Mouse (Mus musculus) hindbrain, embryonic 13.5 days (tissue): Measurements from ENCODE around the gene Irf5. TPM values are rescaled to one million over a fixed set of nuclear protein-coding genes. Genes with fewer than 3 reads are reported as not detected.

ENCODE experiments used
- ATAC-seq: fragments of 200-750 bp; cut with Nextera tagmentation; 2 replicates; pipeline ENCODE4 v1.8.0; 2017; ENCODE audit warnings: moderate TSS enrichment; ENCODE audit not compliant: low FRiP score
- H3K27ac ChIP-seq: fragments of 300-500 bp; sonication (generic); 2 replicates; pipeline ENCODE4 v1.5.1; 2015; ENCODE audit warnings: inconsistent platforms, mild to moderate bottlenecking, moderate library complexity
- H3K27me3 ChIP-seq: fragments of 300-500 bp; sonication (generic); 2 replicates; pipeline ENCODE4 v1.6.1; 2015; ENCODE audit warnings: mild to moderate bottlenecking, inconsistent platforms
- H3K36me3 ChIP-seq: fragments of 300-500 bp; sonication (generic); 2 replicates; pipeline ENCODE4 v1.6.1; 2015; ENCODE audit warnings: mild to moderate bottlenecking, inconsistent platforms
- H3K4me1 ChIP-seq: fragments of 300-500 bp; sonication (generic); replicated peaks from 2 replicates; pipeline ENCODE4 v1.6.1; 2015; ENCODE audit warnings: inconsistent platforms
- H3K4me2 ChIP-seq: fragments of 300-500 bp; sonication (generic); 2 replicates; pipeline ENCODE4 v1.6.1; 2015; ENCODE audit warnings: inconsistent platforms, mild to moderate bottlenecking, moderate library complexity
- H3K4me3 ChIP-seq: fragments of 300-500 bp; sonication (generic); 2 replicates; pipeline ENCODE4 v1.5.1; 2015; ENCODE audit warnings: mild to moderate bottlenecking, inconsistent platforms
- H3K9ac ChIP-seq: fragments of 300-500 bp; sonication (generic); 2 replicates; pipeline ENCODE4 v1.6.1; 2015; ENCODE audit warnings: mild to moderate bottlenecking, inconsistent platforms
- H3K9me3 ChIP-seq: fragments of 300-500 bp; sonication (generic); 2 replicates; pipeline ENCODE4 v1.6.1; 2016; ENCODE audit warnings: inconsistent platforms
- WGBS: fragments of 180-500 bp; shearing (Covaris S2); methylation state at CpG from one replicate; pipeline ENCODE4 v1.1.7; 2015; 5-methylcytosine and 5-hydroxymethylcytosine counted together
- polyA plus RNA-seq: library from polyadenylated mRNA; unstranded; fragments of >200 nt; fragmentation: Nextera tagmentation; extraction: Ambion mirVana; gene quantifications from 2 replicates; pipeline ENCODE4 v1.2.1, GENCODE M21; 2015

Gene Irf5
- polyA plus RNA-seq, 1 experiment from 2014 or later: 2.1 TPM

- Histone ChIP-seq H3K9me3 (no peaks in the 10 kb centered on the region), H3K27ac (no peak overlapping the region), H3K4me2 (no peak overlapping the region; the same call in 1 of the 2 replicates), H3K4me3 (no peak overlapping the region), H3K4me1 (peaks cover 31% of the 10 kb centered on the region), H3K9ac (no peak overlapping the region), H3K36me3 (no peaks in the 10 kb centered on the region), H3K27me3 (peaks cover 76% of the 10 kb centered on the region)
- ATAC-seq: no peak
- 26% methylated on average over 13 of the region's 13 CpGs for WGBS
These were observed 2.4 kb downstream of the Irf5 start for GRCm38 (mm10) chr6:29528561-29529443.

GRCm38 (mm10) chr6:29529444-29529820, 3.0 kb downstream of the Irf5 start:
- H3K27ac ChIP-seq: no peak overlapping the region
- ATAC-seq: no peak
- peaks cover 69% of the 10 kb centered on the region for H3K27me3 ChIP-seq
- peaks cover 31% of the 10 kb centered on the region for H3K4me1 ChIP-seq
- no peak overlapping the region for H3K4me3 ChIP-seq
- H3K9me3 ChIP-seq: no peaks in the 10 kb centered on the region
- H3K4me2 ChIP-seq: no peak overlapping the region
- H3K9ac ChIP-seq: no peak overlapping the region
- no peaks in the 10 kb centered on the region for H3K36me3 ChIP-seq
- 43% methylated on average over 2 of the region's 2 CpGs for WGBS

- ATAC-seq: no peak
- Histone ChIP-seq H3K9me3 (no peaks in the 10 kb centered on the region), H3K4me2 (no peak overlapping the region), H3K27me3 (peaks cover 66% of the 10 kb centered on the region), H3K36me3 (no peaks in the 10 kb centered on the region), H3K4me3 (no peak overlapping the region), H3K9ac (no peak overlapping the region), H3K4me1 (peaks cover 31% of the 10 kb centered on the region), H3K27ac (no peak overlapping the region)
- 68% methylated on average over 4 of the region's 4 CpGs for WGBS
These were observed 3.6 kb downstream of the Irf5 start for GRCm38 (mm10) chr6:29530050-29530449.

DNA sequence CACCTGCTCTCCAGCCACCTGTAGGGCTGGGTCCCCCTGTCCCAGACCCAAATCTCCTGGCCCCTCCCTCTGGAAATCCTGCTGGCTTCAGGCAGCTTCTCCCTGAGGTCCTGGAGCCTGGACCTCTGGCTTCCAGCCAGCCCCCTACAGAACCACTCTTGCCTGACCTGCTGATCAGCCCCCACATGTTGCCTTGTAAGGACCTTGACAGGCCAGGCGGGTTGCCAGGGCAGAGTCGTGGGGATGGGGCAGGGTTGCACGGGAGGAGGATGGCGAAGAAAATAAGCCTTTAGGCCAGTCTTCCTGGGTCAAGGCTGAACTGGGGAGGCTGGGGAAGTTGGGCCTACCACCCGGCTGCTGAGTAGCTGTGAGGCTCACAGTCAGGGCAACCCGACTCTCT, 8.9 kb downstream of the Irf5 start:
- Histone ChIP-seq H3K4me3 (no peak overlapping the region), H3K27ac (no peak overlapping the region), H3K27me3 (peaks cover 13% of the 10 kb centered on the region), H3K4me2 (no peak overlapping the region), H3K36me3 (peaks cover 16% of the 10 kb centered on the region), H3K9me3 (no peaks in the 10 kb centered on the region), H3K4me1 (no peaks in the 10 kb centered on the region), H3K9ac (no peak overlapping the region)
- WGBS: 78% methylated on average over 6 of the region's 6 CpGs
- no peak for ATAC-seq

DNA sequence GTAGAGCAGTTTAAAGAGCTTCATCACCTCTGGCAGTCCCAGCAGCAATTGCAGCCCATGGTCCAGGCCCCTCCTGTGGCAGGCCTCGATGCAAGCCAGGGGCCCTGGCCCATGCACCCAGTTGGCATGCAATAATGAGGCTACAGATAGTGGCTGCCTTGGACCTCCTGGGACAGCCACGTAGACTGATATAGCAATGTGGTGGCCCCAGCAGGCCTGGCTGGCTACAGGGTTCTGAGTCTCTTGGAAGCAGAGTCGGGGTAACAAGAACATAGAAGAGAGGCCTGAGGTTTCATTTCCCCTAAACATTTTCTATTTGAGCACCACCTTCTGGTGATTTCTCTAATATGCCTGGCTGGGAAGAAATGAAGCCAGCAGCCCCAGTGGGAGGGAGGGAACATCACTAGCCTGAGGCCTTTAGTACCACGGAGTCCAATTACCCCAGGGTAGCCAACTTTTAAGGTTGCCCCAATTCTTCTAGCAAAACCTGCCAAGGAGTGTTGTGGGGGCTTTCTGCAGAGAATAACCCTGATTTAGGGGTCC, 10.3 kb downstream of the Irf5 start:
- H3K4me3 ChIP-seq: no peak overlapping the region
- ATAC-seq: no peak
- no peak overlapping the region for H3K9ac ChIP-seq
- 80% methylated on average over 4 of the region's 4 CpGs for WGBS
- H3K27ac ChIP-seq: no peak overlapping the region
- no peaks in the 10 kb centered on the region for H3K4me1 ChIP-seq
- H3K27me3 ChIP-seq: no peaks in the 10 kb centered on the region
- H3K4me2 ChIP-seq: no peak overlapping the region
- H3K36me3 ChIP-seq: peaks cover 26% of the 10 kb centered on the region
- no peaks in the 10 kb centered on the region for H3K9me3 ChIP-seq

DNA sequence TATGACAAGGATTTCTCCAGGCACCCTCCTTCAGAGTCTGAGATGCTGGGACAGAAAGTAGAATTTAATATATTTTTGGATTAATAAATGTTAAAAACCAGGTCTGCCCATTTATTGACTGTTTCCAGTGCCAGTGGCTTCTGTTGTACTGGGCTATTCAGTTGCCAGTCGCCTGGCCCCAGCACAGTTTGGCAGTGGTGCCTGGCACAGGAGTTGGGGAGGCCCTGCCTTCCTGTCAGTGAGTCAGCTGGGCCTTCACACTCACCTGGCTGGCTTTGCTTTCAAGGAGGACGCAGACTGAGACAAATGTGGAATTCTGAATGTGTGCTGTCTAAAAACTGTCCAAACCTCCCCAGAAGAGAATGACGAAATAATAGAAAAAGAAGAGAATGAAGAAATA, 10.8 kb downstream of the Irf5 start:
- Histone ChIP-seq H3K36me3 (peaks cover 30% of the 10 kb centered on the region), H3K4me2 (no peak overlapping the region), H3K9me3 (no peaks in the 10 kb centered on the region), H3K4me1 (no peaks in the 10 kb centered on the region), H3K4me3 (no peak overlapping the region), H3K27me3 (no peaks in the 10 kb centered on the region), H3K9ac (no peak overlapping the region), H3K27ac (no peak overlapping the region)
- ATAC-seq: no peak
- WGBS: 89% methylated on average over 3 of the region's 3 CpGs

GRCm38 (mm10) chr6:29539502-29539901, 13.1 kb downstream of the Irf5 start:
- Histone ChIP-seq H3K4me1 (no peaks in the 10 kb centered on the region), H3K9me3 (no peaks in the 10 kb centered on the region), H3K27ac (no peak overlapping the region), H3K27me3 (no peaks in the 10 kb centered on the region), H3K36me3 (peaks cover 49% of the 10 kb centered on the region), H3K4me3 (no peak overlapping the region), H3K9ac (no peak overlapping the region), H3K4me2 (no peak overlapping the region)
- 92% methylated on average over 8 of the region's 8 CpGs for WGBS
- no peak for ATAC-seq

DNA sequence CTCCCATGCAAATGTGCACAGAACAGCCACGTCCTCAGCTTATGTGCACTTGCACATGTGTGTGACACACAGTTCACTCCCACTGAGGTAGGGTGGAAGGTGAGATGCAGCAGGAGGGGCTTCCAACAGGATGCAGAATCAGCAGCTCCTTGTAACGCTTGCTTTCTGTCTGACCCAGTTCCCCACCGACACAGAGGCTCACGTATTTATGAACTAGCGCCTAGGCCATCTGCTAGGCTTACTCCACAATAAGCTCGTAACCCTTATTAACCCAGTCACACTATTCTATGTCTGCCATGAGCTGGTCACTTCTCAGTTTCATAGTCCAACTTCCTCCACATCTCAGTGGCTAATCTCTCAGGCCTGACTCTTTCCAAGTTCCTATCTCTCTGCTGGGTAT, 13.8 kb downstream of the Irf5 start:
- no peaks in the 10 kb centered on the region for H3K27me3 ChIP-seq
- H3K36me3 ChIP-seq: peaks cover 56% of the 10 kb centered on the region
- ATAC-seq: no peak
- H3K9ac ChIP-seq: no peak overlapping the region
- H3K4me3 ChIP-seq: no peak overlapping the region
- no peaks in the 10 kb centered on the region for H3K9me3 ChIP-seq
- H3K4me2 ChIP-seq: no peak overlapping the region
- 82% methylated on average over 6 of the region's 6 CpGs for WGBS
- H3K4me1 ChIP-seq: no peaks in the 10 kb centered on the region
- no peak overlapping the region for H3K27ac ChIP-seq

- H3K36me3 ChIP-seq: peaks cover 63% of the 10 kb centered on the region
- WGBS: 100% methylated on average over 1 of the region's 1 CpGs
- no peak overlapping the region for H3K9ac ChIP-seq
- H3K9me3 ChIP-seq: no peaks in the 10 kb centered on the region
- H3K27ac ChIP-seq: no peak overlapping the region
- H3K4me1 ChIP-seq: no peaks in the 10 kb centered on the region
- no peaks in the 10 kb centered on the region for H3K27me3 ChIP-seq
- no peak for ATAC-seq
- no peak overlapping the region for H3K4me3 ChIP-seq
- no peak overlapping the region for H3K4me2 ChIP-seq
These were observed 14.5 kb downstream of the Irf5 start for GRCm38 (mm10) chr6:29540956-29541355.

GRCm38 (mm10) chr6:29545611-29546010, 19.2 kb downstream of the Irf5 start:
- no peak overlapping the region for H3K4me2 ChIP-seq
- H3K9ac ChIP-seq: no peak overlapping the region
- H3K9me3 ChIP-seq: no peaks in the 10 kb centered on the region
- no peak overlapping the region for H3K27ac ChIP-seq
- H3K27me3 ChIP-seq: no peaks in the 10 kb centered on the region
- peaks cover 77% of the 10 kb centered on the region for H3K36me3 ChIP-seq
- no peaks in the 10 kb centered on the region for H3K4me1 ChIP-seq
- no peak for ATAC-seq
- 98% methylated on average over 2 of the region's 2 CpGs for WGBS
- H3K4me3 ChIP-seq: no peak overlapping the region

GRCm38 (mm10) chr6:29547582-29547981, 21.2 kb downstream of the Irf5 start:
- Histone ChIP-seq H3K36me3 (peaks cover 82% of the 10 kb centered on the region), H3K4me3 (no peak overlapping the region), H3K9ac (no peak overlapping the region), H3K27ac (no peak overlapping the region), H3K4me1 (no peaks in the 10 kb centered on the region), H3K9me3 (no peaks in the 10 kb centered on the region), H3K27me3 (no peaks in the 10 kb centered on the region), H3K4me2 (no peak overlapping the region)
- ATAC-seq: no peak

- 100% methylated on average over 1 of the region's 1 CpGs for WGBS
- no peak overlapping the region for H3K9ac ChIP-seq
- H3K4me1 ChIP-seq: no peaks in the 10 kb centered on the region
- peaks cover 81% of the 10 kb centered on the region for H3K36me3 ChIP-seq
- no peaks in the 10 kb centered on the region for H3K27me3 ChIP-seq
- no peaks in the 10 kb centered on the region for H3K9me3 ChIP-seq
- H3K27ac ChIP-seq: no peak overlapping the region
- no peak overlapping the region for H3K4me2 ChIP-seq
- no peak overlapping the region for H3K4me3 ChIP-seq
- no peak for ATAC-seq
These were observed 21.7 kb downstream of the Irf5 start for GRCm38 (mm10) chr6:29548086-29548485.

DNA sequence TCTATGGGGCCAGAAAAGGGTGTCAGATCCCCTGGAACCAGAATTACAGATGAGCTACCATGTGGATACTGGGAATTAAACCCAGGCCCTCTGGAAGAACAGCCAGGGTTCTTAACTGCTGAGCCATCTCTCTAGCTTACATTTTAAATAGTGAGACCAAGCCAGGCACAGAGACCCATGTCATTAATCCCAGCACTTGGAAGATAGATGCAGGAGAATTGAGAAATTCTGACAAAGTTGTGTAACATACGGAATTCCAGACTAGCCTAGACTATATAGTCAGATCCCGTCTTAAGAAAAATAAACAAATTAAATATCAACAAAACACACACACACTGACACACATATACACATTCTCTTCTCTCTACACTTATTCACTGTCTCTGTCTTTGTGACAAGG, 26.1 kb downstream of the Irf5 start:
- 90% methylated on average over 2 of the region's 2 CpGs for WGBS
- Histone ChIP-seq H3K27ac (no peak overlapping the region), H3K9me3 (no peaks in the 10 kb centered on the region), H3K4me1 (no peaks in the 10 kb centered on the region), H3K4me3 (no peak overlapping the region), H3K36me3 (peaks cover 86% of the 10 kb centered on the region), H3K27me3 (no peaks in the 10 kb centered on the region), H3K4me2 (no peak overlapping the region), H3K9ac (no peak overlapping the region)
- no peak for ATAC-seq
